Comparison of ENCODE assay signal across 10 mouse cellular contexts in genomic region chr9:110682255-110682654, GRCm38 (mm10). TPM values are rescaled to one million over a fixed set of nuclear protein-coding genes. Genes with fewer than 3 reads are reported as not detected.
DNase-seq lines count a peak whose midpoint lies in the region; ATAC-seq and TF ChIP-seq lines count a peak whose summit lies in the region.
"Had no signal": no experiment of that assay in that cellular context is flagged by ENCODE, and none has a peak within 500 bp of the region (broad histone marks: within the 10 kb centered on the region; RNA-seq: fewer than 3 reads in every experiment).

No protein-coding gene starts in this region.

- WGBS in intestine, embryonic 15.5 days = 54% methylated on average over 5 of the region's 5 CpGs
- 36% methylated on average over 5 of the region's 5 CpGs for WGBS in intestine, postnatal 0 days
- 65% methylated on average over 5 of the region's 5 CpGs for WGBS in hindbrain, embryonic 12.5 days
- WGBS in midbrain, embryonic 16.5 days = 57% methylated on average over 5 of the region's 5 CpGs

- ATAC-seq in intestine, embryonic 15.5 days = no peak
- ATAC-seq in intestine, postnatal 0 days = no peak
- peak; percentile 58; the same call in 1 of the 2 replicates for ATAC-seq in hindbrain, embryonic 12.5 days (ENCODE audit: low FRiP score)
- no peak for ATAC-seq in midbrain, embryonic 16.5 days
- ATAC-seq: Patski had no signal

- intact Hi-C loops in heart, postnatal 36 days (cut with DNase I) = no loop called here
- intact Hi-C loops in heart, postnatal 25 days (cut with DNase I) = no loop called here

- peaks cover 45% of the 10 kb centered on the region for H3K4me1 ChIP-seq in intestine, embryonic 15.5 days (replicated peaks)
- peaks cover 19% of the 10 kb centered on the region for H3K4me1 ChIP-seq in intestine, postnatal 0 days (replicated peaks; ENCODE audit: control insufficient read depth, insufficient read depth, low read length)
- peaks cover 48% of the 10 kb centered on the region for H3K4me1 ChIP-seq in hindbrain, embryonic 12.5 days
- peaks cover 28% of the 10 kb centered on the region for H3K4me1 ChIP-seq in midbrain, embryonic 16.5 days (ENCODE audit: control insufficient read depth, insufficient read depth, low read length)

- H3K4me2 ChIP-seq in intestine, embryonic 15.5 days (replicated peaks) = no peak overlapping the region
- H3K4me2 ChIP-seq in intestine, postnatal 0 days (replicated peaks; ENCODE audit: low read depth) = no peak overlapping the region
- no peak overlapping the region for H3K4me2 ChIP-seq in hindbrain, embryonic 12.5 days (replicated peaks)
- no peak overlapping the region for H3K4me2 ChIP-seq in midbrain, embryonic 16.5 days (ENCODE audit: low read length)

- TF ChIP-seq CTCF in intestine, postnatal 0 days (IDR thresholded peaks at IDR 0.05; ENCODE audit: low read depth) = no peak

- no peaks in the 10 kb centered on the region for H3K9me3 ChIP-seq in intestine, embryonic 15.5 days
- H3K9me3 ChIP-seq in intestine, postnatal 0 days (ENCODE audit: control insufficient read depth) = no peaks in the 10 kb centered on the region
- H3K9me3 ChIP-seq in hindbrain, embryonic 12.5 days (replicated peaks) = no peaks in the 10 kb centered on the region
- H3K9me3 ChIP-seq in midbrain, embryonic 16.5 days (replicated peaks; ENCODE audit: control insufficient read depth, low read length, poor library complexity, severe bottlenecking) = no peaks in the 10 kb centered on the region

- H3K36me3 ChIP-seq in intestine, embryonic 15.5 days = no peaks in the 10 kb centered on the region
- H3K36me3 ChIP-seq in intestine, postnatal 0 days (ENCODE audit: control insufficient read depth, insufficient read depth) = no peaks in the 10 kb centered on the region; the same call in 1 of the 2 replicates
- H3K36me3 ChIP-seq in hindbrain, embryonic 12.5 days = no peaks in the 10 kb centered on the region
- no peaks in the 10 kb centered on the region for H3K36me3 ChIP-seq in midbrain, embryonic 16.5 days (ENCODE audit: control insufficient read depth, insufficient read depth, low read length)

- H3K27ac ChIP-seq in intestine, embryonic 15.5 days = 0 out of 2 replicates have a peak overlapping the region, but pooled peaks have one; percentile 1
- no peak overlapping the region for H3K27ac ChIP-seq in intestine, postnatal 0 days (ENCODE audit: low read depth, low read length)
- peak overlapping the region; percentile 70 for H3K27ac ChIP-seq in hindbrain, embryonic 12.5 days
- peak overlapping the region; percentile 47 for H3K27ac ChIP-seq in midbrain, embryonic 16.5 days (ENCODE audit: low read length)

- DNase-seq in adrenal gland, postnatal 36 days = peak; percentile 65 to 75
- no peak for DNase-seq in left cerebral cortex, adult 8-10 months (ENCODE audit: low spot score in 2 of 2)
- no peak for DNase-seq in heart, postnatal 36 days
- no peak for DNase-seq in heart, postnatal 25 days (ENCODE audit: low spot score)

- H3K4me3 ChIP-seq in intestine, embryonic 15.5 days (replicated peaks) = no peak overlapping the region
- H3K4me3 ChIP-seq in intestine, postnatal 0 days (ENCODE audit: low read depth, low read length) = no peak overlapping the region
- no peak overlapping the region for H3K4me3 ChIP-seq in hindbrain, embryonic 12.5 days
- no peak overlapping the region for H3K4me3 ChIP-seq in midbrain, embryonic 16.5 days (ENCODE audit: low read depth, low read length)

- no peaks in the 10 kb centered on the region for H3K27me3 ChIP-seq in intestine, embryonic 15.5 days (replicated peaks)
- no peaks in the 10 kb centered on the region for H3K27me3 ChIP-seq in intestine, postnatal 0 days (replicated peaks; ENCODE audit: control insufficient read depth, insufficient read depth, low read length)
- no peaks in the 10 kb centered on the region for H3K27me3 ChIP-seq in hindbrain, embryonic 12.5 days
- no peaks in the 10 kb centered on the region for H3K27me3 ChIP-seq in midbrain, embryonic 16.5 days (ENCODE audit: control insufficient read depth, insufficient read depth, low read depth, low read length)
- H3K27me3 ChIP-seq: Patski had no signal

- no peak overlapping the region for H3K9ac ChIP-seq in intestine, embryonic 15.5 days
- H3K9ac ChIP-seq in intestine, postnatal 0 days (ENCODE audit: low read depth, low read length) = no peak overlapping the region
- no peak overlapping the region for H3K9ac ChIP-seq in hindbrain, embryonic 12.5 days
- no peak overlapping the region for H3K9ac ChIP-seq in midbrain, embryonic 16.5 days (ENCODE audit: low read depth, low read length)

RNA-seq across cellular contexts. Expression of gene Ccdc12, which starts 26.0 kb away (rescaled TPM):
- 162 and 166 TPM in 2 replicates for polyA plus RNA-seq in intestine, embryonic 15.5 days (2015; fragmentation: Nextera tagmentation; extraction: Ambion mirVana)
- 122 and 124 TPM in 2 replicates for polyA plus RNA-seq in intestine, postnatal 0 days (2015; fragmentation: Nextera tagmentation; extraction: Ambion mirVana)
- total RNA-seq in adrenal gland, postnatal 36 days (2021) = 10 to 100 TPM; 61.3 to 64.7 TPM
- polyA plus RNA-seq in hindbrain, embryonic 12.5 days (2016; fragmentation: Nextera tagmentation; extraction: Ambion mirVana) = 113 and 114 TPM in 2 replicates
- 93.3 and 103 TPM in 2 replicates for polyA plus RNA-seq in midbrain, embryonic 16.5 days (2015; fragmentation: Nextera tagmentation; extraction: Ambion mirVana)
- total RNA-seq in left cerebral cortex, adult 8-10 months (2022) = 10 to 100 TPM; 69.7 to 73.5 (median 72.6) TPM
- 10 to 100 TPM; 60.6 to 66.9 TPM for total RNA-seq in heart, postnatal 36 days (2021)
- 10 to 100 TPM; 61.6 to 66.8 TPM for total RNA-seq in heart, postnatal 25 days (2021)

RNA-seq across cellular contexts. Expression of gene Nbeal2, which starts 28.3 kb away (rescaled TPM):
- 3.6 and 4.9 TPM in 2 replicates for polyA plus RNA-seq in intestine, embryonic 15.5 days (2015; fragmentation: Nextera tagmentation; extraction: Ambion mirVana)
- 1.0 and 1.3 TPM in 2 replicates for polyA plus RNA-seq in intestine, postnatal 0 days (2015; fragmentation: Nextera tagmentation; extraction: Ambion mirVana)
- total RNA-seq in adrenal gland, postnatal 36 days (2021) = 1 to 10 TPM; 7.2 to 8.1 TPM
- 1.8 and 2.1 TPM in 2 replicates for polyA plus RNA-seq in hindbrain, embryonic 12.5 days (2016; fragmentation: Nextera tagmentation; extraction: Ambion mirVana)
- 5.2 and 6.1 TPM in 2 replicates for polyA plus RNA-seq in midbrain, embryonic 16.5 days (2015; fragmentation: Nextera tagmentation; extraction: Ambion mirVana)
- total RNA-seq in left cerebral cortex, adult 8-10 months (2022) = 10 to 100 TPM; 11.9 to 14.6 (median 12.6) TPM
- 10 to 100 TPM in 1 of 2 experiments, 1 to 10 TPM in 1; 9.5 to 11.0 TPM for total RNA-seq in heart, postnatal 36 days (2021)
- total RNA-seq in heart, postnatal 25 days (2021) = 1 to 10 TPM; 8.2 to 8.7 TPM

RNA-seq across cellular contexts. Expression of gene Nradd, which starts 58.0 kb away (rescaled TPM):
- polyA plus RNA-seq in intestine, embryonic 15.5 days (2015; fragmentation: Nextera tagmentation; extraction: Ambion mirVana) = 27.0 and 29.0 TPM in 2 replicates
- polyA plus RNA-seq in intestine, postnatal 0 days (2015; fragmentation: Nextera tagmentation; extraction: Ambion mirVana) = 39.4 and 41.8 TPM in 2 replicates
- 10 to 100 TPM in 1 of 2 experiments, 1 to 10 TPM in 1; 9.0 to 15.4 TPM for total RNA-seq in adrenal gland, postnatal 36 days (2021)
- 39.0 and 45.2 TPM in 2 replicates for polyA plus RNA-seq in hindbrain, embryonic 12.5 days (2016; fragmentation: Nextera tagmentation; extraction: Ambion mirVana)
- 25.5 and 27.1 TPM in 2 replicates for polyA plus RNA-seq in midbrain, embryonic 16.5 days (2015; fragmentation: Nextera tagmentation; extraction: Ambion mirVana)
- 1 to 10 TPM; 1.4 to 2.9 (median 2.6) TPM for total RNA-seq in left cerebral cortex, adult 8-10 months (2022)
- total RNA-seq in heart, postnatal 36 days (2021) = 1 to 10 TPM in 1 of 2 experiments, under 1 TPM in 1; 0.92 to 1.2 TPM
- 1 to 10 TPM; 1.1 to 2.0 TPM for total RNA-seq in heart, postnatal 25 days (2021)

RNA-seq across cellular contexts. Expression of gene Myl3, which starts 59.4 kb away (rescaled TPM):
- polyA plus RNA-seq in intestine, embryonic 15.5 days (2015; fragmentation: Nextera tagmentation; extraction: Ambion mirVana) = 0.53 and 0.58 TPM in 2 replicates
- polyA plus RNA-seq in intestine, postnatal 0 days (2015; fragmentation: Nextera tagmentation; extraction: Ambion mirVana) = 0.16 TPM in 1 of 2 replicates, not detected in the other
- 1 to 10 TPM; 1.8 to 2.2 TPM for total RNA-seq in adrenal gland, postnatal 36 days (2021)
- 2.0 TPM in 2 replicates for polyA plus RNA-seq in hindbrain, embryonic 12.5 days (2016; fragmentation: Nextera tagmentation; extraction: Ambion mirVana)
- 0.39 and 0.48 TPM in 2 replicates for polyA plus RNA-seq in midbrain, embryonic 16.5 days (2015; fragmentation: Nextera tagmentation; extraction: Ambion mirVana)
- total RNA-seq in left cerebral cortex, adult 8-10 months (2022) = 1 to 10 TPM in 3 of 4 experiments, not detected in 1; 2.4 to 3.2 (median 2.6) TPM
- total RNA-seq in heart, postnatal 36 days (2021) = over 10,000 TPM; 10,942 to 11,353 TPM
- total RNA-seq in heart, postnatal 25 days (2021) = over 10,000 TPM; 11,742 to 12,072 TPM
- total RNA-seq: left cerebral cortex, postnatal 25 days had no signal

Comparison
In these comparisons a context has a peak if more than half of its experiments do, and no peak if none do; other contexts are left out.
1. DNase-seq: peak in adrenal gland, postnatal 36 days (2 of 2); none in left cerebral cortex, adult 8-10 months (0 of 2), heart, postnatal 36 days (0 of 2) and heart, postnatal 25 days (single experiment).